Mouse (Mus musculus): ENCODE measurements around the gene Aqp6.

Gene Aqp6

GRCm38 (mm10) chr15:99597596-99597995 lies 3.6 kb upstream of the Aqp6 start:
- DNase-seq (ENCODE audit: low read depth, low spot score) = no peak

GRCm38 (mm10) chr15:99599245-99600070 lies 1.7 kb upstream of the Aqp6 start:
- DNase-seq (ENCODE audit: low read depth, low spot score) = no peak

DNA sequence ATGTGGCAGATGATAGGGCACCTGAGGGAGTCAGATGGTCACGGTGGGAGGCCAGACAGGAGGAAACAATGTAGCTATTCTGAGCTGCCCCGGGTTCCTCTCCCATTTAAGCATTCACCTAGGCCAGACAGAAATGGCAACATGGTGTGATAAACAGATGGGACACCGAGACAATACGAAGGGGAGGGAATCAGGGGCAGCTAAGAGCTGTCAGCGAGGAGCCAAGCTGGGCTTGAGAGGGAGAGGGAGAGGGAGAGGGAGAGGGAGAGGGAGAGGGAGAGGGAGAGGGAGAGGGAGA lies 572 bp downstream of the Aqp6 start:
- no peak for DNase-seq (ENCODE audit: low read depth, low spot score)

DNA sequence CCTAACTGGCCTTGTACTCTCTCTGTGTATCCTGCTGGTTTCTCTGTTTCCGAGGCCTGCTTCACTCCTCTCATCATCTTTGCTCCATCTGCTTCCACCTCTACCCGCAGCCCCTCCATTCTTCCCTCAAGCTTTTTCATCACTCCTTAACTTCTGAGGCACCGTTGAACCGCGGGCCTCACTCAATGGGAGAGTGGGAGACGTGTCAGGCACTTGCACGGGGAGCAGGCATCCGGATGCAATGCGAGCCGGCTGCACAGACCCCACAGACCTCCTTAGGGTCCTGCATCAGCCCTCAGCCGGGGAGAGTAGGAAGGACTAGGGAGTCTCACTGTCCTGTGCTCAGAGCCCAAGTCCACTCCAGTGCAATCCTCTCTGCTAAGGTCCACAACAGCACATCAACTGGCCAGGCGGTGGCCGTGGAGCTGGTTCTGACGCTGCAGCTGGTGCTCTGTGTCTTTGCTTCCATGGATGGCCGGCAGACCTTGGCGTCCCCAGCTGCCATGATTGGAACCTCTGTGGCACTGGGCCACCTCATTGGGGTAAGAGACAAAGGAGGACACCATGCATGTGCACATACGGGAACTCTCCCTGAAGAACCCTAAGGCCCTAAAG lies 1.1 kb downstream of the Aqp6 start:
- DNase-seq (ENCODE audit: low read depth, low spot score) = no peak

DNA sequence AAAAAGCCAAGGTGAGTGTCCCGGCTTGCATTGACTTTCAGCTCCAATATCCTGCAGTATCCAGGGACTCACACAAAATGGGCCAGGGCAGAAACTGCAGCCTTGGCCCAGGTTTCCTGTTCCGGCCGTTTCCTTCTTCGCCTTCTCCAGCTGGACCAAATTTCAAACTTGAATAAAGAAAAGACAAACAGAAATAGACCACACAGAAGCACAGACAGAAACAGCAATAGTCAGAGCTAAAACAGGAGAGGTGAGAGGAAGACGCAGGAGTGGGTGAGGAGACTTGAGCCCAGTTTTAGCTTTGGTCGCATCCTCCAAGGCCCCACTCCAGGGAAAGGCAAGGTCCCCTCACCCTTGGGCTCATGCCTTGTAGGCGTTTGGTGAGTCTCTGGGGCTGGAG lies 2.0 kb downstream of the Aqp6 start:
- DNase-seq (ENCODE audit: low read depth, low spot score) = no peak

DNA sequence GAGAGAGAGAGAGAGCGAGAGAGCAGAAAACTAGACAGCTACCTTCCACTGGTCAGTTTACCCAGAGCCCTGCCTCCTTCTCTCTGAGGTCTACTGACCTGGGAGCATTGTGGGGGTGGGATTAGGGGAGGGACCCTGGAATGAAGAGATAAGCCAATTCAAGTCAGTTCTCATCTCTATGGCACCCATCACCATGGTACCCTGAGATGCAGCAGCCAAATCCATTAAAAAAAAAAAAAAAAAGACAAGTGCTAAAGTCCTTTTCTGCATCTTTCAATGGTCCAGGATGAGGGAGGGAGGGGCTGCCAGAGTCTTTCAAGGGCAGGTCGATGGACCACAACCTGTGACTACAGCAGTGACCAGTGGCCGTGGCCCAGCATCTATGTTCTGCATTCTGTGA lies 4.4 kb downstream of the Aqp6 start:
- DNase-seq (ENCODE audit: low read depth, low spot score) = no peak

DNA sequence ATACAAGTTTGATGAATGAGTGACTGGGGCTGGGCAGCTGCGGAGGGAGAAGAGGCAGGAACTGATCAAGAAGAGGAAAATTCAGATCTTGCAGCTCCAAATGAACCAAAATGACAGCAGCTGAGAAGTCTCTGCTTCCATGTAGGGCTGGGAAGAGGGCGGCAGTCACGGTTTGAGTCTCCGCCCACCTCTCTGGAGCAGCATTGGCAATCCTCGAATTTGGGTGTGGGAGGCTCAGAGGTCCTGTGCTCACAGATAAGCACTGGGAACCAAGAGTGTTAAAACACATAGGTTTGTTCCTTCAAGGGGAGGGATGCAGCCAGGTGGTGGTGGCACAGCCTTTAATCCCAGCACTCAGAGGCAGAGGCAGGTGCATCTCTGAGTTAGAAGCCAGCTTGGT lies 5.3 kb downstream of the Aqp6 start:
- DNase-seq (ENCODE audit: low read depth, low spot score) = no peak

DNA sequence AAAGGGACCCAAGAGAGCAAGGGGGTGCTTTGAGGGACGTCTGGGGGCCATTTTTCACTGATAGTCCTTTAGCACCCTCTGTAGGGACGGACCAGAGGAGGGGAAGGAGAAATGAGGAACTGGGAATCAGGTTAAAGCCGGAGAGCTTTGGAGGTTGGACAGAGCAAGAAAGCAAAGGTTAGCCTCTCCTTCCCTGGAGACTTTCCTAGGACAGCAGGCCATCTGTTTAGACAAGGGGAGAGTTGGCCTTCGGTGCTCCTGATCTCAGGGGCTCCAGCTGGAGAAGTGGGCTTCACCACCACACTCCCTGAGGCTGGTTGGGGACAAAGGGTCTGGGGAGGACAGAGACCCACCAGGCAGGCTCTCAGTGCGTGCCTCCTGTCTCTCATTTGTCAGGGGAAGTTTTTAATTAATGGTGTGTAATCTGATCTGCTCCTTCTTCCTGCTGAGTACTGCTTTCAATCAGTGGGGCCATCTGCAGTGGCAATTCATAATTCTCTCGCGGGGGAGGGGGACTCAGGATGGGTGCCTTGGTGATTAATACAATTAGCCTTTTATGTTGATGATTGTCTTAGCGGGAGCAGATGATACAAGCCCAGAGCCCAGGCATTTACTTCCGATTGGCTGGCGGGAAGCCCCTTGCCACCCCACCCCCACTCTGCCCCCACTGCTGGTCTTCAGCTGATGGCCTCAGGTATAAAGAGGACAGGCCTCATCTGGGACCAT lies 6.4 kb downstream of the Aqp6 start:
- no peak for DNase-seq (ENCODE audit: low read depth, low spot score)

DNA sequence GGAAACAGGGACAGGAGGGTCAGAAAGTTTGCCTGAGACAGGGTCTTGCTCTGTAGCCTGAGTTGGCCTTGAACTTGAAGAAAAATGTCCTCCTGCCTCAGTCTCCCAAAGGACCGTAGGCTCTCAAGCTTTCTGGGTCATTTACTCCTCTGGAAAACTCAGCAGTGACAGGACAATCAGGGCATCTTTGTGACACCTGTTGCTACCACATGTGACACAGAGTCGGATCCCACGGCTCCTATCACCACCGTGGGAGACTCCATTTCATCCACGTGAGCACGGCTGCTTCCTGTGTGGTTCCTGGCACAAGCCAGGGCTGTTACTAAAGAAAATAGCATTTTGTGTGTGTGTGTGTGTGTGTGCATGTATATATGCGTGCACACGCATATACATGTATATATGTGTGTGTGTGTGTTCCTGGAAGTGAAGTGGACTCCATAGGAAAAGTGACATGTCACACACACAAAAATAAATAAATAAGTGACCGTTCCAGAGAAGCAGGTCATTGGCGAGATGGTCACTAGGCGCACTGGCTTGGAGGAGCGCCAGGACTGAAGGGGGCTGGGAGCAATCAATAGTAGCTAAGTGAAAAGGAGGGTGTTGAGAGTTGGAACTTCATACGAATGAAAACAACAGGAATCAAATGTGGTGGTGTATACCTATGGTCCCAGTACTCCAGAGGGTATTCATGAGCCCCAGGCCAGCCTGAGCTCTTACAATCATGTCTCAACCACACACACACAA lies 7.4 kb downstream of the Aqp6 start:
- no peak for DNase-seq (ENCODE audit: low read depth, low spot score)

- DNase-seq (ENCODE audit: low read depth, low spot score) = no peak
These were observed 10.4 kb downstream of the Aqp6 start for GRCm38 (mm10) chr15:99611563-99611962.

DNA sequence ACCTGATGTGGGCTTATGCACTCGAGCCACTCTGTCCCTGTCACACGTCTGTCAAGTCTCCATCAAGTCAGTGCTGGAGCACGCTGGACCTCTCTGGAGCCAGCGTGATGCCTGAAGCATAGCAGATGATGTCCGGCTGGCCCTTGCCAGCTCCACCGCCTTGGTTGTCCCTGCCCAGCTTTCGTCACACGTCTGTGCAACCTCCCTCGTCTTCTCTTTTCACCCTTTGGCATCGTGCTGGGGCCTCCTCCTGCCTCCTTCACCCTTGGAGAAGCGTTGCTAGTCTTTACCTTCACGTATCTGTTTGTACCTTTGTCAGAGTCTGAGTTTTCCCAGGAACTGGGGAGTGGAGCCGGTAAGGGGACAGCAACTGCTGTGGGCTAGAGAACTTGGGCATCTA lies 13.1 kb downstream of the Aqp6 start:
- DNase-seq (ENCODE audit: low read depth, low spot score) = no peak

GRCm38 (mm10) chr15:99614753-99615152 lies 13.6 kb downstream of the Aqp6 start:
- no peak for DNase-seq (ENCODE audit: low read depth, low spot score)

GRCm38 (mm10) chr15:99615246-99615645 lies 14.0 kb downstream of the Aqp6 start:
- DNase-seq (ENCODE audit: low read depth, low spot score) = no peak

DNA sequence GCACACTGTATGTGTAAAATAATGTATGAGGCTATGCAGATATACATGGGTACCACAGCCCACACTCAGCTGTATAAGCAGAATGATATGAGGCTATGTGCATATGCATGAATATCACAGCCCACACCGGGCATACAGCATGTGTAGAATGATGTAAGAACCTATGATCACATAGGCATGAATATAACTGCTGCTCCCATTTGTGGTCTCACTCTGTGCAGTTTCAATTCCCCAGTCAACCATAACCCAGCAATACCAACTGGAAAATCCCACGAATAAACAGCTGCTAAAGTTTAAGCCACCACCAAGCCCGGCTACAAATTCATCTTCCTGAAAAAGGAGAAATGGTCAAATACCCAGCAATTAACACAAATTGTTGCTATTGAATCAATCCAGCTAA lies 17.4 kb downstream of the Aqp6 start:
- no peak for DNase-seq (ENCODE audit: low read depth, low spot score)

- no peak for DNase-seq (ENCODE audit: low read depth, low spot score)
These were observed 18.6 kb downstream of the Aqp6 start for GRCm38 (mm10) chr15:99619821-99620220.

DNA sequence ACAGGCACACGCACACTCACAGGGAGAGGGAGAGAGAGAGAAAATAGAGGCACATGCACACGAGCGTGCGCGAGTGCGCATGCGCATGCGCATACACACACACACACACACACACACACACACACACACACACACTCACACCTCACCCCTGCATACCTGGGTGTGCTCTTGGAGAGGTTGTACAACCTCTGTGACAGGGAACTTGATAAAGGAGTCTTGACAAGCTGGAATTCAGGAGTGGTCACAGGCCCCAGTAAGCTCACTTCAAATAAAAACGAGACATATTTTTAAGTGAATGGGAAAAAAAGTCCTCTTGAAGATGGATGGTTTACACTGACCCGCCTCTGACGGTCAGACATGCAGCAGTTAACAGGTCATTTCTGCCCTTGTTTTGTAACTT lies 20.9 kb downstream of the Aqp6 start:
- DNase-seq (ENCODE audit: low read depth, low spot score) = no peak

DNA sequence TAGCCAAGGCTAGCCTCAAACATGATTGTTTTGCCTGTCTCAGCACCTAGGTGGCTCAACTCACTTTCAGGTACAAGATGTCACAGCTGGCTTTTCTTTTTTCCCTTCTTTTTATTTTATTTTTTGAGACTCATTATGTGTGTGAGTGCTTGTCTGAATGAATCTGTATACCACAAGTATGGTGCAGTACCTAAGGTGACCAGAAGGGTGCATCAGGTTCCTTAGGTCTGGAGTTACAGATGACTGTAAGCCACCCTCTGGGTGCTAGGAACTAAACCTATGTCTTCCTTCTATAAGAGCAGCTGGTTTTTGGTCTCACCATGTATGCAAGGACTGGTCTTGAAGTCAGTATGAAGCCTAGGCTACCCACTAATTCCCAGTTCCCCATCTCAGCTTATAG lies 30.4 kb downstream of the Aqp6 start:
- DNase-seq (ENCODE audit: low read depth, low spot score) = peak; percentile 52

DNA sequence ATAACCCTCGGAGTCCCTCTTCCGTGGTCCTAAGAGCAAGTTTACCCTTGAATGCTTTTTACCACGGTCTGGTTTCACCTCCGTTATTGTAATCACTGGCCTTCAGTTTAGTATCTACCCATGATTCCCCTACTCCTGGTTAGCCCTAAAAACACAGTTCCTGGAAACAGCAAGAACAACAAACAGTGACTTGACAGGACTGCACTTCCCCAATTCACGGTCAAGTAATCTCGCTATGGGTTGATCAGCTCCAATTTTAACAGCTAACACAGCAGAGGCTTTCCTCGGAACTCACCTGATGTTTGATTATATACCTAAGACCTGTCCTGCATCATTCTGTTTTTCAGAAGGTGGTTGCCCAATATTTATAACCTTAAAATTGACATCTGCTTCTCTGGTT lies 33.5 kb downstream of the Aqp6 start:
- no peak for DNase-seq (ENCODE audit: low read depth, low spot score)

- no peak for DNase-seq (ENCODE audit: low read depth, low spot score)
These were observed 36.4 kb downstream of the Aqp6 start for GRCm38 (mm10) chr15:99637405-99638123.

GRCm38 (mm10) chr15:99638124-99638485 lies 36.9 kb downstream of the Aqp6 start:
- no peak for DNase-seq (ENCODE audit: low read depth, low spot score)

GRCm38 (mm10) chr15:99642622-99643021 lies 41.4 kb downstream of the Aqp6 start:
- DNase-seq (ENCODE audit: low read depth, low spot score) = no peak

- DNase-seq (ENCODE audit: low read depth, low spot score) = peak; percentile 48
These were observed 42.6 kb downstream of the Aqp6 start for GRCm38 (mm10) chr15:99643832-99644231.

Data from CD4-positive, CD25-positive, alpha-beta regulatory T cell, adult 2 months (primary cell).